Mouse (Mus musculus) heart, adult 2 months (tissue): ENCODE measurements around the gene Hist2h3b. TPM values are rescaled to one million over a fixed set of nuclear protein-coding genes. Genes with fewer than 3 reads are reported as not detected.
"Not testable (repeated sequence)": the region's sequence is repeated elsewhere in the genome, so short reads cannot be mapped to it uniquely, and the experiment has no call there.

Experiments
- DNase-seq, 2 experiments: peaks; one replicate each; pipeline ENCODE4 v3.0.0; 2021
- H3K27ac ChIP-seq: fragments of 200-600 bp; 2 replicates; pipeline ENCODE4 v1.8.1; 2022
- H3K27me3 ChIP-seq: fragments of 200-500 bp; 2 replicates; pipeline ENCODE4 v1.6.1; 2012; ENCODE audit warnings: mild to moderate bottlenecking, low read length, inconsistent platforms, mixed read lengths; ENCODE audit not compliant: control insufficient read depth, insufficient read depth
- H3K36me3 ChIP-seq: fragments of 200-500 bp; 2 replicates; pipeline ENCODE4 v1.6.1; 2012; ENCODE audit warnings: low read length, inconsistent platforms; ENCODE audit not compliant: control insufficient read depth, insufficient read depth
- H3K4me1 ChIP-seq: fragments of 200-500 bp; 2 replicates; pipeline ENCODE4 v1.6.1; 2011; ENCODE audit warnings: low read length; ENCODE audit not compliant: control insufficient read depth, insufficient read depth
- H3K4me3 ChIP-seq: fragments of 200-600 bp; 2 replicates; pipeline ENCODE4 v1.8.1; 2022
- H3K79me2 ChIP-seq: fragments of 200-500 bp; replicated peaks from 2 replicates; pipeline ENCODE4 v1.6.1; 2012; ENCODE audit warnings: mild to moderate bottlenecking, inconsistent platforms, low read length, moderate library complexity, mixed read lengths; ENCODE audit not compliant: control insufficient read depth, insufficient read depth
- H3K9ac ChIP-seq: fragments of 200-500 bp; 2 replicates; pipeline ENCODE4 v1.6.1; 2012; ENCODE audit warnings: low read depth, mild to moderate bottlenecking, control low read depth, inconsistent platforms, low read length, mixed read lengths
- CTCF ChIP-seq: fragments of 200-600 bp; IDR thresholded peaks from 2 replicates; pipeline ENCODE4 v1.8.1; 2022; ENCODE audit warnings: antibody characterized with exemption, mild to moderate bottlenecking, moderate library complexity
- EP300 ChIP-seq: fragments of 200-500 bp; IDR thresholded peaks from 2 replicates; pipeline ENCODE4 v1.6.1; 2011; ENCODE audit warnings: low read depth, low read length, control low read depth; ENCODE audit not compliant: insufficient read depth
- POLR2A ChIP-seq: fragments of 200-500 bp; IDR thresholded peaks from 2 replicates; pipeline ENCODE4 v1.6.1; 2011; ENCODE audit warnings: mild to moderate bottlenecking, low read depth, low read length, control low read depth; ENCODE audit not compliant: insufficient read depth
- WGBS: fragments of 180-500 bp; shearing (Covaris S2); methylation state at CpG from one replicate; pipeline ENCODE4 v1.1.7; 2018; 5-methylcytosine and 5-hydroxymethylcytosine counted together
- intact Hi-C: fragments of 180-260 bp; cut with DNase I; formaldehyde crosslinking; loops from one replicate; pipeline ENCODE4 v1.15.1; 2025
- polyA plus RNA-seq: library from polyadenylated mRNA; depleted of rRNA; stranded (reverse); fragments of >200 nt; gene quantifications from 2 replicates; pipeline ENCODE4 v1.2.3, GENCODE M21; 2012
- total RNA-seq, 2 experiments: library from RNA; stranded (reverse); gene quantifications; 2 replicates each; pipeline ENCODE4 v1.2.3; 2021

Gene Hist2h3b
- total and polyA plus RNA-seq, 3 experiments, result 5.2 to 18.3 (median 11.5) TPM

GRCm38 (mm10) chr3:96237904-96238511, 30.4 kb upstream of the Hist2h3b start:
- Histone ChIP-seq H3K9ac (no peak overlapping the region), H3K4me1 (peaks cover 4% of the 10 kb centered on the region), H3K4me3 (no peak overlapping the region), H3K79me2 (no peaks in the 10 kb centered on the region), H3K36me3 (peaks cover 2% of the 10 kb centered on the region; the same call in 1 of the 2 replicates), H3K27me3 (no peaks in the 10 kb centered on the region), H3K27ac (no peak overlapping the region)
- DNase-seq, result no peak
- intact Hi-C loops, result loop anchor here (2.0 kb wide), 1 partner anchor 15 kb away; no protein-coding TSS in a partner anchor
- WGBS, result 13% methylated on average over 12 of the region's 12 CpGs
- TF ChIP-seq POLR2A (no peak), EP300 (no peak), CTCF (no peak)

GRCm38 (mm10) chr3:96238954-96239793, 29.3 kb upstream of the Hist2h3b start, which contains the start of gene Hist2h3c2:
Hist2h3c2 (minus strand) TSS chr3:96239127.
- Histone ChIP-seq H3K27ac (peak within 1 kb of the TSS; percentile 82), H3K4me3 (peak within 1 kb of the TSS; percentile 60), H3K9ac (peak within 1 kb of the TSS; percentile 72)
- H3K27me3 ChIP-seq, H3K36me3 ChIP-seq, H3K4me1 ChIP-seq, H3K79me2 ChIP-seq, intact Hi-C loops: not testable (repeated sequence)
- under 1% methylated on average over 18 of the region's 68 CpGs for WGBS
- peak; percentile 67 to 80 for DNase-seq

GRCm38 (mm10) chr3:96239949-96240798, 28.3 kb upstream of the Hist2h3b start, which contains the start of gene Hist2h2aa2:
Hist2h2aa2 (minus strand) TSS chr3:96240276.
- peak; percentile 97 for DNase-seq
- Histone ChIP-seq H3K27ac (peak within 1 kb of the TSS; percentile 89), H3K4me3 (peak within 1 kb of the TSS; percentile 60), H3K9ac (peak within 1 kb of the TSS; percentile 72)
- peak; percentile 84 for TF ChIP-seq POLR2A
- H3K27me3 ChIP-seq, intact Hi-C loops, H3K4me1 ChIP-seq, H3K79me2 ChIP-seq, H3K36me3 ChIP-seq: not testable (repeated sequence)
- WGBS, result 3% methylated on average over 25 of the region's 85 CpGs

- Histone ChIP-seq H3K79me2 (no peaks in the 10 kb centered on the region), H3K4me3 (peak overlapping the region; percentile 44), H3K27ac (peak overlapping the region; percentile 89), H3K9ac (no peak overlapping the region), H3K4me1 (peaks cover 9% of the 10 kb centered on the region), H3K27me3 (no peaks in the 10 kb centered on the region), H3K36me3 (peaks cover 8% of the 10 kb centered on the region)
- intact Hi-C loops, result no loop called here
- no peak for TF ChIP-seq POLR2A
- no peak for TF ChIP-seq EP300
- no peak for TF ChIP-seq CTCF
- WGBS, result 79% methylated on average over 9 of the region's 9 CpGs
- no peak for DNase-seq
These were observed 27.7 kb upstream of the Hist2h3b start for GRCm38 (mm10) chr3:96240799-96241197.

GRCm38 (mm10) chr3:96243921-96244572, 24.4 kb upstream of the Hist2h3b start:
- Histone ChIP-seq H3K4me1 (peaks cover 9% of the 10 kb centered on the region), H3K79me2 (no peaks in the 10 kb centered on the region), H3K36me3 (peaks cover 10% of the 10 kb centered on the region), H3K9ac (peak overlapping the region; percentile 72), H3K27me3 (no peaks in the 10 kb centered on the region), H3K4me3 (no peak overlapping the region; the same call in none of the 2 replicates), H3K27ac (peak overlapping the region; percentile 100)
- 66% methylated on average over 7 of the region's 7 CpGs for WGBS
- TF ChIP-seq EP300, result no peak
- TF ChIP-seq POLR2A, result peak; percentile 10; the same call in 1 of the 2 replicates
- peak in 1 of 2 experiments; percentile 24 for DNase-seq
- intact Hi-C loops, result loop anchor here (2.0 kb wide), 1 partner anchor 19 kb away; the partner anchor contains the start of gene Hist2h4
